Mouse (Mus musculus) myocyte (in vitro differentiated cells): Measurements from ENCODE around the gene Ptges3. TPM values are rescaled to one million over a fixed set of nuclear protein-coding genes. Genes with fewer than 3 reads are reported as not detected.

Experiments
- H3K27me3 ChIP-seq: one replicate; pipeline ENCODE4 v1.6.1; 2011; ENCODE audit not compliant: control insufficient read depth, insufficient read depth, insufficient read length
- H3K36me3 ChIP-seq: one replicate; pipeline ENCODE4 v1.6.1; 2011; ENCODE audit not compliant: control insufficient read depth, insufficient read depth
- H3K4me2 ChIP-seq: one replicate; pipeline ENCODE4 v1.6.1; 2011; ENCODE audit warnings: low read depth, control low read depth
- H3K4me3 ChIP-seq: one replicate; pipeline ENCODE4 v1.5.1; 2011; ENCODE audit warnings: mild to moderate bottlenecking, control low read depth, moderate library complexity
- H3K79me2 ChIP-seq: one replicate; pipeline ENCODE4 v1.6.1; 2011; ENCODE audit not compliant: control insufficient read depth, insufficient read depth
- H3ac ChIP-seq: one replicate; pipeline ENCODE4 v1.6.1; 2011; ENCODE audit not compliant: control insufficient read depth, insufficient read length
- CEBPB ChIP-seq: IDR thresholded peaks from 2 replicates; pipeline ENCODE4 v1.6.1; 2011; ENCODE audit warnings: mild to moderate bottlenecking, moderate library complexity; ENCODE audit not compliant: poor library complexity, insufficient read depth, severe bottlenecking
- E2F4 ChIP-seq: IDR thresholded peaks from one replicate; pipeline ENCODE4 v1.6.1; 2011; ENCODE audit warnings: mild to moderate bottlenecking, control low read depth, moderate library complexity; ENCODE audit not compliant: insufficient read depth
- MAX ChIP-seq: IDR thresholded peaks from one replicate; pipeline ENCODE4 v1.6.1; 2011; ENCODE audit warnings: low read depth, mild to moderate bottlenecking, control low read depth
- MYOD1 ChIP-seq, 3 experiments: IDR thresholded peaks; one replicate each; pipeline ENCODE4 v1.6.1; 2011; ENCODE audit warnings: control low read depth in 2 of 3, low read depth in 2 of 3, mild to moderate bottlenecking in 2 of 3, moderate library complexity in 1 of 3; ENCODE audit not compliant: insufficient read length in 2 of 3, control insufficient read depth in 1 of 3
- MYOG ChIP-seq, 3 experiments: IDR thresholded peaks; one replicate each; pipeline ENCODE4 v1.6.1; 2011; ENCODE audit warnings: control low read depth in 2 of 3, low read depth in 2 of 3, mild to moderate bottlenecking in 2 of 3; ENCODE audit not compliant: insufficient read length in 2 of 3, control insufficient read depth in 1 of 3, insufficient read depth in 1 of 3
- POLR2A ChIP-seq: IDR thresholded peaks from one replicate; pipeline ENCODE4 v1.6.1; 2011; ENCODE audit warnings: low read depth, mild to moderate bottlenecking, control low read depth, moderate library complexity; ENCODE audit not compliant: insufficient read length
- POLR2AphosphoS2 ChIP-seq: IDR thresholded peaks from one replicate; pipeline ENCODE4 v1.6.1; 2011; ENCODE audit warnings: low read depth, control low read depth; ENCODE audit not compliant: insufficient read length
- REST ChIP-seq: IDR thresholded peaks from one replicate; pipeline ENCODE4 v1.6.1; 2011; ENCODE audit warnings: mild to moderate bottlenecking, control low read depth, moderate library complexity; ENCODE audit not compliant: insufficient read depth, insufficient read length
- SRF ChIP-seq: IDR thresholded peaks from one replicate; pipeline ENCODE4 v1.6.1; 2011; ENCODE audit warnings: low read depth; ENCODE audit not compliant: control insufficient read depth, insufficient read length
- TCF12 ChIP-seq: IDR thresholded peaks from one replicate; pipeline ENCODE4 v1.6.1; 2011; ENCODE audit warnings: mild to moderate bottlenecking, control low read depth; ENCODE audit not compliant: poor library complexity, insufficient read depth, severe bottlenecking
- TCF3 ChIP-seq: IDR thresholded peaks from one replicate; pipeline ENCODE4 v1.6.1; 2011; ENCODE audit warnings: low read depth, control low read depth; ENCODE audit not compliant: insufficient read length
- USF1 ChIP-seq: IDR thresholded peaks from one replicate; pipeline ENCODE4 v1.6.1; 2011; ENCODE audit warnings: low read depth, mild to moderate bottlenecking, control low read depth, moderate library complexity
- polyA plus RNA-seq: library from polyadenylated mRNA; unstranded; fragments of >200 nt; fragmentation: generic; extraction: Trizol; gene quantifications from one replicate; pipeline ENCODE4 v1.2.1, GENCODE M21; 2012; ENCODE audit warnings: missing spikeins

Gene Ptges3
- polyA plus RNA-seq, 1 experiment, result 84.3 TPM

- TF ChIP-seq USF1 (no peak), SRF (no peak), E2F4 (no peak), TCF3 (no peak), TCF12 (no peak), CEBPB (no peak), MAX (no peak), MYOG (IDR thresholded peaks at IDR 0.05; ENCODE audit: control insufficient read depth in 1 of 3, insufficient read depth in 1 of 3, insufficient read length in 2 of 3, low read depth in 2 of 3) (no peak), REST (no peak), MYOD1 (IDR thresholded peaks at IDR 0.05; ENCODE audit: control insufficient read depth in 1 of 3, insufficient read length in 2 of 3, low read depth in 2 of 3) (no peak), POLR2AphosphoS2 (no peak), POLR2A (no peak)
- H3K4me3 ChIP-seq, result no peak overlapping the region
- no peak overlapping the region for H3ac ChIP-seq
Observed at GRCm38 (mm10) chr10:128039858-128040257, 18.9 kb upstream of the Ptges3 start.

GRCm38 (mm10) chr10:128040293-128040692 is 18.5 kb upstream of the Ptges3 start:
- H3K4me3 ChIP-seq, result no peak overlapping the region
- no peaks in the 10 kb centered on the region for H3K27me3 ChIP-seq
- H3ac ChIP-seq, result no peak overlapping the region
- TF ChIP-seq TCF3, result no peak
- TF ChIP-seq POLR2A, result peak; percentile 15
- no peak for TF ChIP-seq MAX
- peaks cover 99% of the 10 kb centered on the region for H3K79me2 ChIP-seq
- H3K36me3 ChIP-seq, result peaks cover 32% of the 10 kb centered on the region
- H3K4me2 ChIP-seq, result peak overlapping the region; percentile 97

More at GRCm38 (mm10) chr10:128039858-128040257, 18.9 kb upstream of the Ptges3 start:
- peak overlapping the region; percentile 97 for H3K4me2 ChIP-seq
- peaks cover 94% of the 10 kb centered on the region for H3K79me2 ChIP-seq
- H3K36me3 ChIP-seq, result peaks cover 27% of the 10 kb centered on the region
- no peaks in the 10 kb centered on the region for H3K27me3 ChIP-seq

- Histone ChIP-seq H3K79me2 (peaks cover 98% of the 10 kb centered on the region), H3ac (no peak overlapping the region), H3K36me3 (peaks cover 44% of the 10 kb centered on the region), H3K4me3 (no peak overlapping the region), H3K4me2 (no peak overlapping the region), H3K27me3 (no peaks in the 10 kb centered on the region)
- TF ChIP-seq MYOG (IDR thresholded peaks at IDR 0.05; ENCODE audit: control insufficient read depth in 1 of 3, insufficient read depth in 1 of 3, insufficient read length in 2 of 3, low read depth in 2 of 3), result no peak
- TF ChIP-seq E2F4, result no peak
- TF ChIP-seq POLR2AphosphoS2, result no peak
- no peak for TF ChIP-seq MYOD1 (IDR thresholded peaks at IDR 0.05; ENCODE audit: control insufficient read depth in 1 of 3, insufficient read length in 2 of 3, low read depth in 2 of 3)
- TF ChIP-seq POLR2A, result no peak
- TF ChIP-seq REST, result no peak
- no peak for TF ChIP-seq USF1
- TF ChIP-seq SRF, result no peak
- no peak for TF ChIP-seq TCF3
- no peak for TF ChIP-seq MAX
- no peak for TF ChIP-seq CEBPB
- no peak for TF ChIP-seq TCF12
Observed at GRCm38 (mm10) chr10:128041636-128042035, 17.1 kb upstream of the Ptges3 start.

- peaks cover 90% of the 10 kb centered on the region for H3K79me2 ChIP-seq
- H3ac ChIP-seq, result no peak overlapping the region
- TF ChIP-seq SRF (no peak), CEBPB (no peak), MYOG (IDR thresholded peaks at IDR 0.05; ENCODE audit: control insufficient read depth in 1 of 3, insufficient read depth in 1 of 3, insufficient read length in 2 of 3, low read depth in 2 of 3) (no peak), MYOD1 (IDR thresholded peaks at IDR 0.05; ENCODE audit: control insufficient read depth in 1 of 3, insufficient read length in 2 of 3, low read depth in 2 of 3) (no peak), POLR2AphosphoS2 (no peak), TCF3 (no peak), MAX (no peak), REST (no peak), POLR2A (no peak), USF1 (no peak), E2F4 (no peak), TCF12 (no peak)
- H3K27me3 ChIP-seq, result no peaks in the 10 kb centered on the region
- no peak overlapping the region for H3K4me2 ChIP-seq
- H3K36me3 ChIP-seq, result peaks cover 45% of the 10 kb centered on the region
- H3K4me3 ChIP-seq, result no peak overlapping the region
Observed at GRCm38 (mm10) chr10:128042466-128042865, 16.3 kb upstream of the Ptges3 start.
